8 mouse cellular contexts compared by ENCODE assay signal in the genomic region with DNA sequence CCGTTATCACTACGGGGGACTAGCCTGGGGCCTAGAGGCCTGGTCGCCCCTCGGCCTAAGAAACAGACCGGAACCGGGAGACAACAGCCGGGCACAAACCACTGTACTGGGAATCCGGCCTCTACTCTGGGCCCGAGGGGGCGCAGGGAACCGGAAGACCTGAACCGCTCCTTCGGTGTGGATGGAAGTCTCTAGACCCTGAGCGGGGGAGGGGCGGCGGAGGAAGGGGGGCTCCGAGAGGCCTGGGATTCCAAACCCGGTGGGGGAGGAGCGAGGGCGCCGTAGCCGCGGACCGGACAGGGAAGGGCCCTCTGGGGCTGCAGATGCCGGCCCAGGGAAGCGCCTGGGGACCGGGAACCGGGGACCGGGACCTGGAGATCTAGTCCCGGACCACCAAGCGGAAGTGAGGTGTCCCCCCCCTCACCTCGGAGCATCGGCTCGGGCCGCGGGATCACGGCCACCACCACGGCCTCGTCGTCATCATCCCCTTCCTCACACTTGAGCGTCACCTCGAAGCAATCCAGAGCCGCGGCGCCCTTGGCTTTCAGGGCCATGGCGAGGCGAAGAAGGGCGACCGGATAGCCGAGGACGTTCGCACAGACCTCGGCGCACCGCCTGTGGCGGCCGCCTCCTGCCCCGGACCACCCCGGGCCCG. TPM values are rescaled to one million over a fixed set of nuclear protein-coding genes. Genes with fewer than 3 reads are reported as not detected.
DNase-seq lines count a peak whose midpoint lies in the region; ATAC-seq lines count a peak whose summit lies in the region.

No protein-coding gene starts in this region.

- peak; percentile 23 to 33; a peak in 1 of 4 replicates for ATAC-seq in hematopoietic stem cell, adult 5-6 weeks (replicated peaks in 1 of 2; ENCODE audit: insufficient read depth in 1 of 2, low FRiP score in 2 of 2, low TSS enrichment in 1 of 2, low read depth in 1 of 2, poor library complexity in 2 of 2, severe bottlenecking in 2 of 2)

- DNase-seq in MN1 (ENCODE audit: low spot score), result peak; percentile 59
- peak; percentile 45 for DNase-seq in cerebellum, adult 8-10 months
- peak; percentile 63 for DNase-seq in forelimb bud, embryonic 11.5 days (ENCODE audit: low read depth, low spot score)
- DNase-seq in layer of hippocampus, postnatal 10 days (ENCODE audit: low spot score in 2 of 2), result peak; percentile 68 to 75
- DNase-seq in lung, postnatal 10 days, result peak; percentile 88
- DNase-seq in ovary, postnatal 14 days (ENCODE audit: low spot score), result peak; percentile 63
- DNase-seq in thymus, postnatal 4 days, result peak; percentile 86

RNA-seq across cellular contexts. Expression of gene Spindoc, which starts 0.4 kb away (rescaled TPM):
- total RNA-seq in hematopoietic stem cell, adult 5-6 weeks (2017), result 12.7 and 22.3 TPM in 2 replicates
- total RNA-seq in layer of hippocampus, postnatal 10 days (2021), result 10 to 100 TPM; 39.0 to 45.6 TPM

RNA-seq across cellular contexts. Expression of gene 2700081O15Rik, which starts 35.0 kb away (rescaled TPM):
- total RNA-seq in hematopoietic stem cell, adult 5-6 weeks (2017), result 8.1 and 12.4 TPM in 2 replicates
- total RNA-seq in layer of hippocampus, postnatal 10 days (2021), result 10 to 100 TPM; 70.8 to 72.1 TPM

RNA-seq across cellular contexts. Expression of gene Mark2, which starts 40.7 kb away (rescaled TPM):
- 16.8 and 26.6 TPM in 2 replicates for total RNA-seq in hematopoietic stem cell, adult 5-6 weeks (2017)
- total RNA-seq in layer of hippocampus, postnatal 10 days (2021), result 100 to 1,000 TPM; 102 to 110 TPM

Comparison
In these comparisons a context has a peak if more than half of its experiments do, and no peak if none do; other contexts are left out.
1. Peak in every context shown above with its lines: DNase-seq and ATAC-seq.